Mouse (Mus musculus) embryo, embryonic 10.5 days (tissue): Measurements from ENCODE around the gene Upb1.
"Not testable (repeated sequence)": the region's sequence is repeated elsewhere in the genome, so short reads cannot be mapped to it uniquely, and the experiment has no call there.

Experiments
- DNase-seq: peaks from one replicate; pipeline ENCODE4 v3.0.0-alpha.2; 2015; ENCODE audit warnings: low spot score

Gene Upb1

DNA sequence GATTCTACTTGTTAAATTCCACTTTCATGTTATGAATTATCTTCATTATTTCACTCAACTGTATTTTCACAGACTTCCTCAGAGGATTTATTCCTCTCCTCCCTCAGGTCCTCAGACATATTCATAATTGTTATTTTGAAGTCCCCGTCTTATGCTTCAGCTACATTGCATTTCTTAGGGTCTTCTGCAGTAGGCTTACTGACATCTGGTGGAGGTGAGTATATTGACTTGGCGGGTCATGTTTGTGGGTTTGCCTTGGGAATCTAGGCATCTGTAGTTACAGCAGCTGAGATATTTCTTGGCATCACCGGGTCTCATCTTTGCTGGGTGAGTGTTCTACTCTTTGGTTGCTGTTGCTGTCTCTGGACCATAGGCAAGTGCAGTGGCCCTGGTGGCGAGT lies at the start of gene Upb1:
Gene Upb1 (plus strand): TSS at position 158 of the 400 bp plus-strand sequence.
- no peak for DNase-seq

DNA sequence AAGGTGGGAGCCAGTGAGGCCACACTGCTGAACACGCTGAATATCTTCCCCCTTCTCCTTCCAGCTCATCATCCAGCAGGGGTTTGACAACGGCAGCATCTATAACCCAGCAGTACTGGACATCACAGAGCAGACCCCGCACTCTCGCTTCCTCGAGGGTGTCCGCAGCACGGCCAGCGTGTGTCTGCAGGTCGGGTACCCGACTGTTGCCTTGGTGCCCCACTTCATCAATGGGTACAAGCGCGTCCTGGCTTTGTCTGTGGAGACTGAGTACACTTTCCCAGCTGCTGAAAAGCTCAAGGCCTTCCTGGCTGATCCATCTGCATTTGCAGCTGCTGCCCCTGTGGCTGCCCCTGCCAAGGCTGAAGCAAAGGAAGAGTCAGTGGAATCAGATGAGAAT lies 48.4 kb upstream of the Upb1 start:
- DNase-seq: no peak

- not testable (repeated sequence) for DNase-seq
Measured at GRCm38 (mm10) chr10:75353838-75354241, 47.1 kb upstream of the Upb1 start.

DNA sequence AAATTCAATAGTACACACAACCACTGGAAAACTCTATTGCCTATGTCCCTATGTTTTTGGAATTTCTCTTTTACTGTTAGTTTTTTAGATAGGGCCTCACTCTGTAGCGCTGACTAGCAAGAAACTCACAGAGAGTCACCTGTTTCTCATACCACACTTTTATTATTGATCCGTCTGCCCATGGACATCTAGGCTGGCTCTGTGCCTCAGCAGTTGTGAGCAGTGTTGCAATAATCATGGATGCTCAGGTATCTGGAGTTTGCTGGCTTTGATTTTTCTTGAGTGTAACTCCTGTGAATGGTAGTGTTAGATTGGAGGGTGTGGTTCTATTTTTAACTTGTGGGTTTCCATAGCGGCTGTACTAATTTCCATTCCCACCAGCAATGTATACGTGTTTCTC lies 45.6 kb upstream of the Upb1 start:
- no peak for DNase-seq

GRCm38 (mm10) chr10:75364214-75364690 lies 36.7 kb upstream of the Upb1 start:
- DNase-seq: peak; percentile 8

DNA sequence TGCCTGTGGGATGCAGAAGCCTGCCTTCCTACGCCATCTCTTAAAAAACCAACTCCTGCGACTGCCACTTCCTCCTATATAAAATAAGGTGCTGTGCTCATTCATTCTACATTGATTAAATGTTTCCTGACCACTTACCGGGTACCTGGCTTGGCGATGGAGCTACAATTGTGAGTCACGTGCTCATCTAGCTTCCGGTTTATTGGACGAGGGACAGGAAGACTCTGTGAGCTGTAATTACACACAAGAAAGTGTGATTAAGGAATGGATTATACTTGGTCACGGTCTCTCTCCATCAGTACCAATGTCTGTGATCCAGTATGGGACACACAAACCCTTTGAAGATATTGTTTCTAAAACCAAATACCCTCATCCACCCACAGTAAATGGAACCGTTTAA lies 36.1 kb upstream of the Upb1 start:
- DNase-seq: no peak

- DNase-seq: peak; percentile 13
Measured at GRCm38 (mm10) chr10:75365231-75365633, 35.7 kb upstream of the Upb1 start.

DNA sequence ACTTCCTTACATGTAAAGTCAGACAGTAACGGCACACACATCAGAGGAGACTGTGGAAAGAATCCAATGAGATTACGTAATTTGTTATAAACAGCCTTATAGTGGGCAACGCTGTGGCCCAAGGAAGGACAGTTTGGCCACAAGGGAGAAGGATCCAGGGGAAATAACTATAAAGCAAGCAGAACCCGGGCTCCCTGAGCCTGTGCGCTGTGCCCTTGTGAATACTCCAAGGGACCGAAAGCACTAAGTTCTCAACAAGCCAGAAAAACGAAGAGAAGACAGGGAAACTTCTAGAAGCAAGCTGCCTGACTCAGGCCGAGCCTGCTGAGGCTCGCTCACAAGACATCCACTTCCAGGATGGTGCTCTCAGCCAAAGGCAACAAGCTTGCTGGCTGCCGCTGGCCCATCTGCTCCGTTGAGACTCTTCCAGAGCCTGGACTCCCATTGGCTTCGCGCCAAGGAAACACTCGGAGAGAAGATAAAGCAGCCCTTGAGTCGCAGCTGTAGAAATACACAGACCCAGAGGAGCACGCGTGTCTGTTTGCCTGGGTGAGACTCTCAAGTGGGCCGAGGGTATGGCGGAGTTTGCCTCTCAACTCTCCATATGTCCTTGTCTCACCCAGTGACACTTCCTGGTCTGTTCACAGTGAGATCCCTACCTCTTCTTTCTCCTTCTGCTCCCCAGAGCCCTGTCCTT lies 27.1 kb upstream of the Upb1 start:
- not testable (repeated sequence) for DNase-seq

DNA sequence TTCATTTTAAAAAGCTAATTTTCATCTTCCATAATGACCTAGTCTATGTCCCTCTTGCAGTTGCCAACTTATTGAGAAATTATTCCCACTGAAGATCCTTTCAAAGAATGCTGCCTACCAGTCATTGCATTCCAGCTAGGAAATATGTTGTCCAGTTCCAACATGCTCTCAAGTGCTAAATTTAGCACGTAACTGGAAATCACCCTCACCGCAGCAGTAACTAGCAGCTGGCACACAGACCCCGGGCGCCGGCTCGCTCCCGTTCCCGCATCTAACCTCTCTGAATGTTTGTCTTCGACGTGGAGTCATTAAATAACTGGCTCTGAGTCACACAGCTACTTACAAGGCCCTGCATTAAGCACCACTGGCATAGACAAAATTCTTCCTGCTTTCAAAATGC lies 22.2 kb upstream of the Upb1 start:
- DNase-seq: no peak

DNA sequence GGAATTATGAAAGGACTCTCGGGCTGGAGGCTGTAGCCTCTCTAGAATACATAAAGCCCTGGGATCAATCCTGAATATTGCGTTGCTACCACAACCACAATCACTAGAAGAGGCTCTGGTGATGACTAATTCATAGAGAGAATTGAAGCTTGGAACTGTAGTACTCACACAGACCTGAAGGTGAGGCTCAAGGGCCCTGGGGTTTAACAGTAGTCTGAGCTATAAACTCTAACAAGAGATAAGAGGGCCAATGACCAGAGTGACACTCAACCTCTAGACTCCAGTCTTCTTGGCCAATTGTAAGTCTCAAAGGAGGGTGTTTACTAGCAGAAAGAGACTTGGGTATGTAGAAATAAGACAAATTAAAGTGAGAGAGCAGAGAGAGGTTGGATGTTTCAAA lies 10.8 kb upstream of the Upb1 start:
- DNase-seq: no peak

DNA sequence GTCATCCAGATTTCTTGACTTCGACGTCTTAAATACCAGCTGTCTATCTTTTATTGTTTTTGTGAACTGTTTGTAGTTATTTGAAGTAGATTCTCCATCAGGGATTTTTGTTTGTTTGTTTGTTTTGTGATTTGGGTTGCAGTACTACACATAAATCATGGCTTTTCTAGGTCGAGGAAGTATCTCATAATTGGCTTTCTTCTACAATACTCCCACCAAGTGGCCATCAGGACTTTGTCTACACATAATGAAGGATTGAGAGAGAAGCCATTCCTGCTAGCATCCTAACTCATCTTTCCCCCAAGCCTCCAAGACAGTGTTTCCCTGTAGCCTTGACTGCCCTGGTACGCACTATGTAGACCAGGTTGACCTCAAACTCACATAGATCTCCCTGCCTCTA lies 10.1 kb upstream of the Upb1 start:
- DNase-seq: no peak

- DNase-seq: no peak
Measured at GRCm38 (mm10) chr10:75394796-75395195, 6.1 kb upstream of the Upb1 start.

GRCm38 (mm10) chr10:75396966-75397365 lies 3.9 kb upstream of the Upb1 start:
- peak; percentile 39 for DNase-seq

- DNase-seq: no peak
Measured at GRCm38 (mm10) chr10:75405916-75406315, 5.0 kb downstream of the Upb1 start.

GRCm38 (mm10) chr10:75406755-75407154 lies 5.8 kb downstream of the Upb1 start:
- DNase-seq: no peak

DNA sequence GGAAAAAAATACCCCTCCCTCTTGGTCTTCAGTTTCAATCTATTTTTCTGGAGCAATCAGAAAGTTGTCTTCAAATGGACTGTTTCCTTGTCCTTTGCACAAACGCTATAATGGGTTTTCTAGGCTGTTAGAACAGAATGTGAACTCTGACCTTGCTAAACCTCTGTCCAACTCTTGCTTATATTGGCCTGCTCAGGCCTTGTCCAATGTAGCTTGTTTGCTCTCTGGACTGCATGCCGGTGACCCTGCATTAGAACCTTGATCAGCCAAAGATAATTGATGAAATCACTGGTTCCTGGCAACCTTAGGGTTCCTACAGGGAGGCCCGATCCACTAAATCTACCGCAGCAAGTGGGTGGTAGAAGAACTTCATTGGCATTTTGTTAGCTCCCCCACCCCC lies 6.8 kb downstream of the Upb1 start:
- no peak for DNase-seq

DNA sequence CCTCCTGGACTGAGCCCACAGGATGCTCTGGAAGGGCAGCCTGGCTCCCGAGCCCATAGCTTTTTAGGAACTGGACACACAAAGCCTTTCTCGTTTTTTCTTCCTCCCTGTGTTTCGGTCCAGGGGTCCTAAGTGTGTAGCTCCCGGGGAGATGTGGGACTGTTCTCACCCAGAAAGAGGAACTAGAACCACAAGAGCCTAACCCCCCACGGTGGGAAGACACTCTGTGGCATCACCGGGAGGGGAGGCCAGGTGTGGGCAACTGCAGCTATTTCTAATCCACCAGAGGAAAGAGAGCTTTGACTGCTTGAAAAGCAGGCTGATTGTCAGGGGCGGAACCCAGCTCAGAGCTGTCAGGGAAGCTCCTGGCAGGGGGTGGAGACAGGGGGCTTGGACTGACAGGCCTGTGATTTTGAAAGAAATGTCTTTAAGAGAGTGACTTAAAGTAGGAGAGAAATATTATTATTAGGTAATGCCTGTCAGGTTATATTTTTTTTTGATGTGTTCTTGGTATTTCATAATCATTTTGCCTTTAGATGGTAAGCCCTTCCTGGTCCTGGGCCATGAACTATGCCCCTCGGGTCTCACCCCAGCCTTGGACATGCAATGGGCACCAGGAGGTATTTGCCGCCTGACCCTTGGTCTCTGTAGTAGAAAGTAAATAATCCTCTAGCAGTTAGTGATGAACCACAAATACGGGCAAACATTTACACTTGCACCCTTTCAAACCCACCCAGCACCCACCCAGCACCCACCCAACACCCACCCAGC lies 10.6 kb downstream of the Upb1 start:
- DNase-seq: not testable (repeated sequence)

DNA sequence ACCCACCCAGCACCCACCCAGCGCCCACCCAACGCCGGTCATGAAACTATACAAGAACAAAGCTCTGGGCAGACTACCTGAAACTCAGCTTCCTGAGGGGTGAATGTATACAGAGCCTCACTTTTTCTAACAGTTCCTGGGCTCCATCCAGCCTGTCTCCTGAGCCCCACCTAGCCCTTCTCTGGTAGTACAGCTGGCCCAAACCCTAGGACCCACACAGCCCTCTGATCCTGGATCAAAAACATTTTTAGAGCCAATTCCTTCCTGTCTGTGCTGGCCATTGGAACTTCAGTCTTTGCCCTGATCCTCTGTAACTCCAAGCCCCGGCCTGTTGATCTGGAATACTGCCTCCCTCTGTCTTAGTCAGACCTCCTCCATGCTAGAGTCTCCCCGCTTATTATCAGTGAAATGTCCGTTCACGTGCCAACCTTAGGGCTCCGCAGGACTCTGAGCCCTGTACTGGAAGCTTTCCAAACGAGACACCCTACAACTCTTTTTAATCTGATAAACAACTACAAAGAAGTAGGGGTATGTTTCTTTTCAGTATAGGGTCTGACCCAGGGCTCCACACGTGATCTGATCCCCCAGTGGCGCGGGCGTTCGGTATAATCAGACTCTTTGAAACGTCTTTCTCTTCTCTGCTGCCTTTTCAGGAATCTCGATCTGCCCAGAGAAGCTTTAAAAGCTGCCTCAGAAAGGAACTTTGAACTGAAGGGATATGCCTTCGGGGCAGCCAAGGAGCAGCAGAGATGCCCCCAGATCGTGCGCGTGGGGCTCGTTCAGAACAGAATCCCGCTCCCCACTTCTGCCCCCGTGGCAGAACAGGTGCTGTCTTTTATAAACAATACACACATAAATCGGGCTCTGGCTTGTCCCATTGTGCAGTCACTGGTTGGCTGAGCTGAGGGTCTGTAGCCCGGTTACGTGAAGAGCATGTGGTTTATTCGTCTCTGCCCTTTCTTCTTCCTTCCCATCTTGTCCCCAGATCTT lies 11.5 kb downstream of the Upb1 start:
- no peak for DNase-seq

DNA sequence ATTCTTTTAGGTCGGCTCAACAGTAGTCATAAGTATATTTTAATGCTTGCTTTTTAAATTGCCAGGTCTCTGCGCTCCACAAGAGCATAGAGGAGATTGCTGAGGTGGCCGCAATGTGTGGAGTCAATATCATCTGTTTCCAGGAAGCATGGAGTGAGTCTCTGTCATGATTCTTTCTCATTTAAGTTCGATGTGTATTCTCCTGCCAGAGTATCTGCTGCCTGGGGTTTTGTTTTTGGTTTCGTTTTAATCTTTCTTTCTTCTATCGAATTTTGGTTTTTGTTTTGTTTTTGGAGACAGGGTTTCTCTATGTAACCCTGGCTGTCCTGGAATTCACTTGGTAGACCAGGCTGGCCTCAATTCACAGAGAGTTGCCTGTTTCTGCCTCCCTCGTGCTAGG lies 14.0 kb downstream of the Upb1 start:
- no peak for DNase-seq

- DNase-seq: no peak
Measured at GRCm38 (mm10) chr10:75417363-75418042, 16.6 kb downstream of the Upb1 start.

GRCm38 (mm10) chr10:75418747-75419146 lies 17.8 kb downstream of the Upb1 start:
- DNase-seq: no peak

GRCm38 (mm10) chr10:75424498-75424901 lies 23.6 kb downstream of the Upb1 start:
- no peak for DNase-seq
